Mouse (Mus musculus): ENCODE measurements around the gene Zfyve28.

DNA sequence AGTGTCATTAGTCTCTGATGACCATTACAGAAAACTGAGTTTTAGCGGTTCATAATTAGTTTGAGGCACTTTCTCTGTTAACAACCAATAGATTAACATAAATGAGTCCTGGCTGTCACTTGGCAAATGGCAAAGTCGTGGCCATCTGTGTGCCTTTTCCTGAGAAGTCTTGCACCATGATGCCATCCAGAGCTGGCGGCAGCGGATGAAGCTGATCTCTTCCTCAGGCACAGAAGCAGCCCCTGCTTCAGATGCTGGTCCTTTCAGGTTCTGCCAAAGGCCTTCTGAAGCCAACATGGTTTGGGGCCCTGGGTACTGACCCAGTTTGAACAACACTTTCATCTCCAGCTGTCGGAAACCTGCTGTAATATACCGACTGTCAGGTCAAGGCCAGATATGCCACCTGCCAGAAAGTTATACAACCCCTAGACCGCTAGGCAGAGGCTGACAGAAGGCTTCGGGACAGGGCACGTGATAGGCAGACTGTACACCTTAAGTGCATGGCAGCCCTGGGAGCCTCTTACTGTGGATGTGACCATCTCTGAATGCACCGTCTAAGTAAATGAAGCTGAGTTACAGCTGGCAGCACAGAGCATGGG is 10.8 kb upstream of the Zfyve28 start:
- TF ChIP-seq CTCF (IDR thresholded peaks at IDR 0.05; ENCODE audit: low read depth) (no peak), EP300 (optimal IDR thresholded peaks at IDR 0.05) (no peak)
